Mouse (Mus musculus): ENCODE data around the gene Gm266. TPM values are rescaled to one million over a fixed set of nuclear protein-coding genes. Genes with fewer than 3 reads are reported as not detected.

The Gm266 gene
- 13.1 and 16.1 TPM in 2 replicates for polyA plus RNA-seq (2015; fragmentation: Nextera tagmentation; extraction: Ambion mirVana)

- Histone ChIP-seq H3K9me3 (no peaks in the 10 kb centered on the region), H3K27ac (no peak within 1 kb of the TSS), H3K36me3 (no peaks in the 10 kb centered on the region), H3K9ac (peak within 1 kb of the TSS; percentile 31), H3K27me3 (peaks cover 62% of the 10 kb centered on the region), H3K4me2 (peak within 1 kb of the TSS; percentile 91), H3K4me1 (peaks cover 19% of the 10 kb centered on the region), H3K4me3 (peak within 1 kb of the TSS; percentile 46)
- under 1% methylated on average over 58 of the region's 58 CpGs for WGBS
- ATAC-seq (ENCODE audit: insufficient number of reproducible peaks, low FRiP score, low TSS enrichment, low read depth): peak; percentile 62; the same call in 1 of the 2 replicates
Measured at GRCm38 (mm10) chr12:111485652-111486306, at the start of gene Gm266. TSS of gene Gm266 (minus strand) at chr12:111485823.

- H3K36me3 ChIP-seq: peaks cover 10% of the 10 kb centered on the region
- no peaks in the 10 kb centered on the region for H3K27me3 ChIP-seq
- H3K4me3 ChIP-seq: no peak overlapping the region
- H3K9me3 ChIP-seq: no peaks in the 10 kb centered on the region
- H3K9ac ChIP-seq: no peak overlapping the region
- no peak overlapping the region for H3K4me2 ChIP-seq
- no peak for ATAC-seq (ENCODE audit: insufficient number of reproducible peaks, low FRiP score, low TSS enrichment, low read depth)
- peaks cover 32% of the 10 kb centered on the region for H3K4me1 ChIP-seq
- H3K27ac ChIP-seq: no peak overlapping the region
- WGBS: 48% methylated on average over 6 of the region's 6 CpGs
Measured at GRCm38 (mm10) chr12:111535281-111535680, 49.7 kb upstream of the Gm266 start.

DNA sequence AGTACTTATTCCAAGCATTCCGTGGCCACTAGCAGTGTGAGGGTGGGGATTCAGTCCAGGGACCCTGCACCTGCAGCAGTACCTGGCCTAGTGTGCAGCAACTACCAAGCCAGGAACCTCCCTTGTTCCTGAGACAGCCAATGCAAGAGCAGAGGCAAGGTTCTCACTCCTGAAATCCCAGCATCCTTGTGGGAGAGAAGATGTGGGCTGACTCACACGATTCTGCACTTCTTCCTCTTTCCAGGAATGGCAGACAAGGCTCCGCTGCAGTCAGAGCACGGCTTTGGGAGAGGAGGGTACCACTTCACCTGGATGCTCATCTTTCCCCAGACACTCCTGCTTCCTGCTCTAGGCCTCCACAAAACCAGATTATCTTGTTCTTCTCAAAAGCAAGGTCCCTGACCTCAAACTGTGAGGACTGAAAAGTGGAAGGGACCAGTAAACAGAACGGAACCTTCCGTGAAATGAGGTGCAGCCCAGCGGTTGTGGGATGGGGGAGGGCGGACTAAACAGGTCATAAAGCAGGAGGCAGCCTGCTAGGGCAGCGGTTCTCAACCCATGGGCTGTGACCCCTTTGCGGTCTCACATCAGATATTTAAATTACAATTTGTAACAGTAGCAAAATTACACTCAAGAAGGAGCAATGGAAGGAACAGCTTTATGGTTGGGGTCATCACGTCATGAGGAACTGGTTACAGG, 47.6 kb upstream of the Gm266 start:
- Histone ChIP-seq H3K4me2 (no peak overlapping the region), H3K36me3 (no peaks in the 10 kb centered on the region), H3K4me3 (no peak overlapping the region), H3K9me3 (no peaks in the 10 kb centered on the region), H3K9ac (no peak overlapping the region), H3K27ac (no peak overlapping the region), H3K4me1 (peaks cover 18% of the 10 kb centered on the region), H3K27me3 (no peaks in the 10 kb centered on the region)
- 53% methylated on average over 11 of the region's 11 CpGs for WGBS
- no peak for ATAC-seq (ENCODE audit: insufficient number of reproducible peaks, low FRiP score, low TSS enrichment, low read depth)

GRCm38 (mm10) chr12:111529192-111529591, 43.6 kb upstream of the Gm266 start:
- H3K9me3 ChIP-seq: no peaks in the 10 kb centered on the region
- no peak overlapping the region for H3K9ac ChIP-seq
- WGBS: 21% methylated on average over 8 of the region's 8 CpGs
- no peak overlapping the region for H3K27ac ChIP-seq
- no peak for ATAC-seq (ENCODE audit: insufficient number of reproducible peaks, low FRiP score, low TSS enrichment, low read depth)
- no peak overlapping the region for H3K4me3 ChIP-seq
- H3K4me1 ChIP-seq: no peaks in the 10 kb centered on the region
- H3K27me3 ChIP-seq: no peaks in the 10 kb centered on the region
- H3K36me3 ChIP-seq: no peaks in the 10 kb centered on the region
- H3K4me2 ChIP-seq: no peak overlapping the region

- WGBS: 60% methylated on average over 8 of the region's 8 CpGs
- Histone ChIP-seq H3K4me1 (no peaks in the 10 kb centered on the region), H3K36me3 (no peaks in the 10 kb centered on the region), H3K4me2 (no peak overlapping the region), H3K27me3 (no peaks in the 10 kb centered on the region), H3K4me3 (no peak overlapping the region), H3K9ac (no peak overlapping the region), H3K9me3 (no peaks in the 10 kb centered on the region), H3K27ac (no peak overlapping the region)
- no peak for ATAC-seq (ENCODE audit: insufficient number of reproducible peaks, low FRiP score, low TSS enrichment, low read depth)
Measured at GRCm38 (mm10) chr12:111527643-111528281, 42.1 kb upstream of the Gm266 start.

DNA sequence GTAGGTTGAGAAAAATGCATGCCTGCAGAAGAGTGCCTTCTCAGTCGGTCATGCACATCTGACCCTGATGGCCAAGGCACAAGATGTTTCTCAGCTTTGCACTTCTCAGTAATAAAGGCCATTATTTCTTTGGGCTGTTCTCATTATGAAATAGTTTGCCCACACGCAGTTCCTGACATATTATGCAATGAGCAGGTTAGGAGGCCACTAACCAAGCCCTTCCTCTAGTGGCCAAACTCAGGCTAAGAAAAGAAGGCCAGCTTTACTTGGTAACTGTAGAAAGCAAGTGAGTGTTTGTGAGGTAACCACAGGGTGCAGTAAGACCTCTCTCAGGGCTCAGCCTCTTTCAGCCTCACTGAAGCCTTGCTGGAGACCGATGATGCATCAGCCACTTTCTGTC, 39.3 kb upstream of the Gm266 start:
- no peaks in the 10 kb centered on the region for H3K27me3 ChIP-seq
- H3K9ac ChIP-seq: no peak overlapping the region
- no peaks in the 10 kb centered on the region for H3K9me3 ChIP-seq
- H3K27ac ChIP-seq: no peak overlapping the region
- ATAC-seq (ENCODE audit: insufficient number of reproducible peaks, low FRiP score, low TSS enrichment, low read depth): no peak
- no peak overlapping the region for H3K4me2 ChIP-seq
- H3K36me3 ChIP-seq: no peaks in the 10 kb centered on the region
- H3K4me3 ChIP-seq: no peak overlapping the region
- H3K4me1 ChIP-seq: no peaks in the 10 kb centered on the region
- WGBS: 73% methylated on average over 3 of the region's 3 CpGs

- Histone ChIP-seq H3K27me3 (no peaks in the 10 kb centered on the region), H3K4me3 (no peak overlapping the region), H3K9me3 (no peaks in the 10 kb centered on the region), H3K27ac (no peak overlapping the region), H3K4me1 (no peaks in the 10 kb centered on the region), H3K9ac (no peak overlapping the region), H3K36me3 (no peaks in the 10 kb centered on the region), H3K4me2 (no peak overlapping the region)
- no peak for ATAC-seq (ENCODE audit: insufficient number of reproducible peaks, low FRiP score, low TSS enrichment, low read depth)
- 58% methylated on average over 1 of the region's 1 CpGs for WGBS
Measured at GRCm38 (mm10) chr12:111524469-111524868, 38.8 kb upstream of the Gm266 start.

GRCm38 (mm10) chr12:111520994-111521393, 35.4 kb upstream of the Gm266 start:
- H3K4me2 ChIP-seq: no peak overlapping the region
- ATAC-seq (ENCODE audit: insufficient number of reproducible peaks, low FRiP score, low TSS enrichment, low read depth): no peak
- no peaks in the 10 kb centered on the region for H3K4me1 ChIP-seq
- H3K27ac ChIP-seq: no peak overlapping the region
- no peak overlapping the region for H3K9ac ChIP-seq
- H3K4me3 ChIP-seq: no peak overlapping the region
- no peaks in the 10 kb centered on the region for H3K27me3 ChIP-seq
- WGBS: 83% methylated on average over 2 of the region's 2 CpGs
- H3K36me3 ChIP-seq: no peaks in the 10 kb centered on the region
- H3K9me3 ChIP-seq: no peaks in the 10 kb centered on the region

DNA sequence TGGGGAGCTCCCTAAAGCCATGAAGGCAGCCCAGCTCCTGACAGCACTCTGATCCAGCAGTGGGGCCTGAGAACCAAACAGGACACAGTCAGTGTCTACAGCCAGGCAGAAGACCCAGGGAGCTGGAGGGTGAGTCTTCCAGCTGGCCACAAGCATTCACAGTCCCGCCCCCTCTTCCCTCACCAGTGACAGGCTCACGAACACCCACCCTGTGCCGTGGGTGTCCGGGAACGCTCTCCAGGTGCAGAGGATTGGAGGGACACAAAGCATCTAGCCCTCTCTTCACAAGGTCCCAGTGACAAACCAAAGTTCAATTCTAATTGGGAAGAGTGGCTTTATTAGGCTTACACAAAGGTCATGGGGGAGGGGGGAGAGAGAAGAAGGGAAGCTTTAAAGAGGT, 34.2 kb upstream of the Gm266 start:
- Histone ChIP-seq H3K9ac (no peak overlapping the region), H3K27me3 (no peaks in the 10 kb centered on the region), H3K9me3 (no peaks in the 10 kb centered on the region), H3K4me2 (no peak overlapping the region), H3K4me3 (no peak overlapping the region), H3K36me3 (no peaks in the 10 kb centered on the region), H3K4me1 (no peaks in the 10 kb centered on the region), H3K27ac (no peak overlapping the region)
- no peak for ATAC-seq (ENCODE audit: insufficient number of reproducible peaks, low FRiP score, low TSS enrichment, low read depth)
- WGBS: 66% methylated on average over 5 of the region's 5 CpGs

- Histone ChIP-seq H3K27ac (no peak overlapping the region), H3K4me2 (no peak overlapping the region), H3K27me3 (no peaks in the 10 kb centered on the region), H3K4me1 (no peaks in the 10 kb centered on the region), H3K36me3 (no peaks in the 10 kb centered on the region), H3K4me3 (no peak overlapping the region), H3K9ac (no peak overlapping the region), H3K9me3 (no peaks in the 10 kb centered on the region)
- WGBS: 86% methylated on average over 9 of the region's 9 CpGs
- ATAC-seq (ENCODE audit: insufficient number of reproducible peaks, low FRiP score, low TSS enrichment, low read depth): no peak
Measured at GRCm38 (mm10) chr12:111518391-111518790, 32.8 kb upstream of the Gm266 start.

GRCm38 (mm10) chr12:111517901-111518300, 32.3 kb upstream of the Gm266 start:
- no peak for ATAC-seq (ENCODE audit: insufficient number of reproducible peaks, low FRiP score, low TSS enrichment, low read depth)
- WGBS: 55% methylated on average over 4 of the region's 4 CpGs
- H3K4me3 ChIP-seq: no peak overlapping the region
- no peaks in the 10 kb centered on the region for H3K4me1 ChIP-seq
- H3K4me2 ChIP-seq: no peak overlapping the region
- no peaks in the 10 kb centered on the region for H3K36me3 ChIP-seq
- no peak overlapping the region for H3K9ac ChIP-seq
- no peaks in the 10 kb centered on the region for H3K27me3 ChIP-seq
- H3K9me3 ChIP-seq: no peaks in the 10 kb centered on the region
- no peak overlapping the region for H3K27ac ChIP-seq

GRCm38 (mm10) chr12:111516826-111517225, 31.2 kb upstream of the Gm266 start:
- 83% methylated on average over 6 of the region's 6 CpGs for WGBS
- H3K27ac ChIP-seq: no peak overlapping the region
- no peaks in the 10 kb centered on the region for H3K9me3 ChIP-seq
- no peak for ATAC-seq (ENCODE audit: insufficient number of reproducible peaks, low FRiP score, low TSS enrichment, low read depth)
- H3K4me2 ChIP-seq: no peak overlapping the region
- no peaks in the 10 kb centered on the region for H3K36me3 ChIP-seq
- no peak overlapping the region for H3K9ac ChIP-seq
- no peaks in the 10 kb centered on the region for H3K27me3 ChIP-seq
- H3K4me3 ChIP-seq: no peak overlapping the region
- H3K4me1 ChIP-seq: no peaks in the 10 kb centered on the region
